Mouse (Mus musculus) G1E-ER4 (cell line): Measurements from ENCODE around the gene Dok7. TPM values are rescaled to one million over a fixed set of nuclear protein-coding genes. Genes with fewer than 3 reads are reported as not detected.

Experiments used
- GATA1 ChIP-seq: IDR thresholded peaks from one replicate; pipeline ENCODE4 v1.8.0; 2012; ENCODE audit warnings: low read length, inconsistent platforms
- polyA plus RNA-seq: library from polyadenylated mRNA; stranded (reverse); fragments of >175 nt; gene quantifications from 2 replicates; pipeline ENCODE4 v1.2.3, GENCODE M21; 2012

Gene Dok7
- polyA plus RNA-seq, 1 experiment, result not detected

GRCm38 (mm10) chr5:35132278-35132980 is 75.9 kb downstream of the Dok7 start:
- no peak for TF ChIP-seq GATA1

GRCm38 (mm10) chr5:35133468-35133867 is 76.9 kb downstream of the Dok7 start:
- no peak for TF ChIP-seq GATA1

- TF ChIP-seq GATA1, result no peak
These were observed 77.7 kb downstream of the Dok7 start for GRCm38 (mm10) chr5:35134286-35134685.

GRCm38 (mm10) chr5:35135903-35136302 is 79.3 kb downstream of the Dok7 start:
- TF ChIP-seq GATA1, result no peak

Other genes starting within 250 kb of the Dok7 start
- 1.0 and 1.3 TPM in 2 replicates for gene Msantd1, start 148.8 kb upstream of the Dok7 start, polyA plus RNA-seq
- gene Rgs12, start 107.3 kb upstream of the Dok7 start, polyA plus RNA-seq, result 5.5 and 5.6 TPM in 2 replicates
- gene Hgfac, start 15.3 kb upstream of the Dok7 start, polyA plus RNA-seq, result not detected in 2 replicates
- gene Lrpap1, start 49.0 kb downstream of the Dok7 start, polyA plus RNA-seq, result 10.8 and 29.0 TPM in 2 replicates
- not detected in 2 replicates for gene Adra2c, start 221.6 kb downstream of the Dok7 start, polyA plus RNA-seq